Mouse (Mus musculus): ENCODE data around the gene Wdr81.

Wdr81 gene

DNA sequence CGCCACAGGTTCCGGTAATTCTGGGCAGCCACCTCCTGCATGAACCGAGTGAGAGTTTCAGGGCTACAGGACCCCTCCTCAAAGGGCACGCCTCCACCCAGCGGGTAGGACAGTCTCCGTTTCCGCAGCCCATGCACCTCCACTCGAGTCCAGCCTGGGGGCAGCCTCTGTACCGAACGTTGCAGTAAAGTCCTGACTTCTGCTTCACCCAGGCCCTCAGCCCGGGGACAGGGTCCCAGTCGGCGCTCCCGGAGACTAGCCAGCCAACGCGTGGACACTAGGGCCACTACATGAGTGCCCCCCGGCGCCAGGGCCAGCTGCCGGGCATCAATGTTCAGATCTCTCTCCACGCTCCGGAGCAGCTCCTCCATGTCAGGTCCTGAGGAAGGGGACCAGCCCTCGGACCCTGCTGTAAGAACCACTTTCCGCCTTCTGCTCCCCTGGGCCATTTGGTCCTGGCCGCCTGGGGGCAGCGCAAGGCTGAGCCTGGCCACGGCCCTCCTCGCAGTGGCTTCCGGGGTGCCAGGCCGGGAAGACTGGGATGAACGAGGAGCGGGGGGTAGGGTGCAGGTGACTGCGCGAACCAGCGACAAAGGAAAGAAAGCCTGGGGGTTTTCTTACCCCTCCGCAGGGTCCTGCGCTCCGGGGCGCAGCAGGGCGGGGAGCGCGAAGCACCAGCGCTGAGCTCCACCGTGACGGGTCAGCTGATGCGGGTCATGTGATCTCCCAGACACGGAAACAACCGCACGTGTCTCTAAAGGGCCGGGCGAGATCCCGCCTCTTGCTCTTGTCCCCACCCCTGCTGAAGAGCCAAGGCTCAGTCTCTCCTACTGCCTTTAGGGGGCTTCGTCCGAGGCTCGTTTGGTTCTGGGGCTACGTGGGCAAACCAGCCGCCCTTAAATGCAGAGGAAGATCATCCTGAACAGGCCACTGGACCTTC, at the start of gene Wdr81:
Gene Wdr81, minus strand, starts transcription at position 727 of the 940 bp plus-strand sequence.
- in situ Hi-C loops (cut with MseI, MboI), result no loop called here

- in situ Hi-C loops (cut with MseI, MboI), result no loop called here
Measured at GRCm38 (mm10) chr11:75498126-75498525, 43.6 kb upstream of the Wdr81 start.

- in situ Hi-C loops (cut with MseI, MboI), result no loop called here
Measured at GRCm38 (mm10) chr11:75494296-75495049, 40.0 kb upstream of the Wdr81 start.

GRCm38 (mm10) chr11:75487496-75487895, 33.0 kb upstream of the Wdr81 start:
- in situ Hi-C loops (cut with MseI, MboI), result no loop called here

- in situ Hi-C loops (cut with MseI, MboI), result no loop called here
Measured at GRCm38 (mm10) chr11:75486601-75487285, 32.2 kb upstream of the Wdr81 start, which contains the start of gene Prpf8. Gene Prpf8 (plus strand): TSS chr11:75486816.

DNA sequence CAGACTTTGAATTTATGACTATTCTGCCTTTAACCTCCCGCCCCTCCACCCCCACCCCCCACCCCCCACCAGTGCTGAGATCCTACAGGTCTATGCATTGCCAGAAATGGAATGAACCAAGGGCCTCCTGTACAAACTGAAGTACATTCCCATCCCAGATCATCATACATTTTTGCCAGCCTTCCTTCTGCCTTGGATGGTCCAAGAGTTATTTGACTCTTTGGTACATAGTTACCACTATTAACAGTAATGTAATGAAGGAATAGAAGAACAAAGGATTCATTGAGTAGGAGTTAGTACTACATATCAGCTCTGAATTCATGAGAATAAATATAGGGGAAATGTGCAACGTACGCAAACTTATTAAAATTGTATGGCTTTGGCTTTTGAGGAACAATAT, 31.7 kb upstream of the Wdr81 start:
- in situ Hi-C loops (cut with MseI, MboI), result no loop called here

GRCm38 (mm10) chr11:75473376-75473775, 18.9 kb upstream of the Wdr81 start:
- in situ Hi-C loops (cut with MseI, MboI), result no loop called here

DNA sequence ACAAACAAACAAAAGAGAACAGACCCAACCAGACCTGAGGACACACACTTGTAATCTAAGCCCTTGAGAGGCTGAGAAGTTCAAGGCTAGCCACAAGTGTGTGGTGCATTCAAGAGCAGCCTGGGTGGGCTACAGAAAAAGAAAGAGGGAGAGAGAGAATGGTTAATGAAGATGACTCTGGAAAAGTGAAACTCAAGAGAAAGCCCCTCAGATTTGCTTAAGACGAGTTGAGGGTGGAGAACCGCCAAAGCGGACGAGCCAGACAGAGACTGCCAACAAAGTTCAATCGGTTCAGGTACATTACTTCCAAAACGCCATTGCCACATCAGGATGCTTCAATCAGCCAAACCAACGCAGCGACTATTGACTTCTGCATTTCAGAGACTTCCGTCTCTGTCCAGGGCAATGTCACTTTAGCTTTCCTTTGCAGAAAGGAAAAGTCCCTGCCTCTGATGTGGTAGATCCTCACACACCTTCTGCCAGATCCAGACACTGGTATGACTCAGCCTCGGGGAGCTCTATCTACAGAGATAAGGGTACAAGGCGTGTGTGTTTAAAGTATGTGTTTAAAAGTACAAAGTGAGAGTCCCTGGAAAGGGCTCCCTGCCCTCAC, 18.1 kb upstream of the Wdr81 start:
- in situ Hi-C loops (cut with MseI, MboI), result no loop called here

- in situ Hi-C loops (cut with MseI, MboI), result no loop called here
Measured at GRCm38 (mm10) chr11:75470675-75471074, 16.2 kb upstream of the Wdr81 start.

DNA sequence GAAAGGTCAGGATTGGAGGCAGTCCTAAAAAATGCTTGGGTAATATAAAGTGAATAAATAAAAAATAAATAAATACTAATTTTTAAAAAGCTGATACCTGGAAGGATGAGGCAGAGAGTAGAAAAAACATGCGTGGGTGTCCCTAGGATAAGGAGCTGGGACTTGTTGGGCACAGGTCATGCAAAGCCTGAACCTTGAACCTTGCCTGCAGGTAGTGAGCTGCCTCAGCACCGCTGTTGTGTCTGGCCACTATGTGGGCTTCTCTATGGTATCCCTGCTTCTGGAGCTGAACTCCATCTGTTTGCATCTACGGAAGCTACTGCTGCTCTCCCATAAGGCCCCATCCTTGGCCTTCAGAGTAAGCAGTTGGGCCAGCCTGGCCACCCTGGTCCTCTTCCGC, 14.7 kb upstream of the Wdr81 start:
- in situ Hi-C loops (cut with MseI, MboI), result no loop called here

GRCm38 (mm10) chr11:75468410-75468809, 13.9 kb upstream of the Wdr81 start:
- in situ Hi-C loops (cut with MseI, MboI), result no loop called here

- in situ Hi-C loops (cut with MseI, MboI), result no loop called here
Measured at GRCm38 (mm10) chr11:75467512-75468215, 13.1 kb upstream of the Wdr81 start.

DNA sequence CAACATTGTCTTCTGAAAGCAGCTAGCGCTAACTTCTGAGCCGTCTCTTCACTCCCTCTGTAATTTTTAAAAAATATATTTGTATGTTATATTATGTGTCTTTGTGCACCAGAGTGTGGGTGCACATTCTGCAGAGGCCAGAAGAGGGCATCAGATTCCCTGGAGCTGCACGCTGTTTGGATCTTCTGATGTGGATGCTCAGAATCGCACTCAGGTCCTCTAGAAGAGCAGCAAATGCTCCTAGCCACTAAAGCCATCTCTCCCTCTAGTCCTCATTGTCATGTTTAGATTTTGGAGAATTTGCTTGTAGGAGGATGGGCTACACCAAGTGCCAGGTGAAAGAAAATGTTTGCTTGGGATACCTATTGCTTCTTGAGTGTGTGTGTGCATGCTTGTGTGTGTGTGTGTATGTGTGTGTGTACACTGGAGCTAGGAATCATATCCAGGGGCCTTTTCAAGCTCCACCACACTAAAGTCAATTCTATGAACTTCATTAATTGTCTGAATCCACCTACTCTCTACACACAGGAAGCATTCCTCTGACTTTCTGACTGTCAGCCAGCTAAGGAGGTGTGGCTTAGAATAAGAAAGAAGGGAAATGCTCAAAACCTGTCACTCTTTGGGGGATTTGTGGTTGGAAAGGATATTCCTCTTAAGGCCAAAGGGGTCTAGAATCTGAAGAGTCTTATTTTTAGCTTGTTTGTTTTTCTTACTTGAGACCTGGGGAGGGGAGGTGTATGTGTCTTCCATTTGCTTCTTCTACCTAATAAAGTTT, 12.4 kb upstream of the Wdr81 start:
- in situ Hi-C loops (cut with MseI, MboI), result no loop called here

DNA sequence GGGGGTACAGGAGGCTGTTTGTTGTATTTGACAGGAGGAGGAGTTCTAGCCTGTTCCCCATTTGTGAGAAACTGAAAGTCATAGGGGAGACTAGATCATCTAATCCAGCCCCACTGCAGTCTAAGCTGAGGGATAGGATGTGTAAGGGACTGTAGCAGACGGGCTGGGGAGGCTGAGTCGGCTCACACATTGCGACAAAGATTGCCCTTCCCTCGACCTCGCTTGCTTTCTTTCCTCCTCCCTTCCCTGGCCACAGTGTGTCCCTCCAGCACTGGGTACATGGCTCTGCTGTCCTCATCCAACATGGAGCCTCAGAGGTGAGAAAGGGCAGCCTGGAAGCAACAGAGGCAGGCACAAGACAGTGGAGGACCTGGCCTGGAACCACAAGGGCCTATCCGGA, 10.5 kb upstream of the Wdr81 start:
- in situ Hi-C loops (cut with MseI, MboI), result no loop called here

GRCm38 (mm10) chr11:75464417-75464816, 9.9 kb upstream of the Wdr81 start:
- in situ Hi-C loops (cut with MseI, MboI), result no loop called here

DNA sequence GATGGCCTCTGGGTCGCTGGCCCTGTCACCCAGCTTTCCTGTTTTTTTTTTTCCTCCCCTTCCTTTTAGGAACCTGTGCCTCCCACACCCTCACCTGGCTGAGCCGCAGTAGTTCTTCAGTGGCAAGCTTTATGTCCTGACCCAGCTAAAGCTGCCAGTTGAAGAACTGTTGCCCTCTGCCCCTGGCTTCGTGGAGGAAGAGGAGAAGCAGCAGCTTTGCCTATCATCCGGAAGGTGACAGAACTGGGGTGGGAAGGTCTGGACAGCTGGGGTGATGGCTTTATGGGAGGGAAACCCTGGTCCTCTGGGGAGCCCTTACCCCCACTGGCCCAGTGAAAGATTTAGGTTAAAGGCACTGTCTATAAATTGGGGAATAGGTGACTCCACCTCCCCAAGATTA, 9.1 kb upstream of the Wdr81 start:
- in situ Hi-C loops (cut with MseI, MboI), result no loop called here

DNA sequence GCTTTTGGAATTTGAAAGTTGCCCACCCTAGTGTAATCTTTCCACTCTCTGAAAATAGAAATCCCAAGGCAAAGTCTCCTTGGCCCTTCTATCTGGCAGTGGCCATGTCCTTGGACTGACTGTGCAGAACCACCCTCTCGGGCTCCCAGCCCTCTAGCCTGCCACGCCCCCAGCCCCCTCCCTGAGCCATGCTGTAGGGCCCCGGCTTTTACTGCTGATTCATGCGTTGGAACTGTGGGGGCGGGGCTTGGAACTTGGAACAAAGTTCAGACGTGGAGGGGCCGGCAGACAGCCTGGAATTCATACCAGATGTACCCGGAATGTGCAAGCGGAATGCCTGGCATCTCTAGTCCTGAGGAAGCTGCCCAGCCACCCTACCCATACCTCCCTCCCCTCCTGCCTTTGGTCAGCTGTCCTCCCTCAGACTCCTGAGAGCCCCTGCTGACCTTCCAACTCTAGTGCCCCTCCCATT, 8.4 kb upstream of the Wdr81 start:
- in situ Hi-C loops (cut with MseI, MboI), result no loop called here

- in situ Hi-C loops (cut with MseI, MboI), result no loop called here
Measured at GRCm38 (mm10) chr11:75462253-75462783, 7.8 kb upstream of the Wdr81 start.

DNA sequence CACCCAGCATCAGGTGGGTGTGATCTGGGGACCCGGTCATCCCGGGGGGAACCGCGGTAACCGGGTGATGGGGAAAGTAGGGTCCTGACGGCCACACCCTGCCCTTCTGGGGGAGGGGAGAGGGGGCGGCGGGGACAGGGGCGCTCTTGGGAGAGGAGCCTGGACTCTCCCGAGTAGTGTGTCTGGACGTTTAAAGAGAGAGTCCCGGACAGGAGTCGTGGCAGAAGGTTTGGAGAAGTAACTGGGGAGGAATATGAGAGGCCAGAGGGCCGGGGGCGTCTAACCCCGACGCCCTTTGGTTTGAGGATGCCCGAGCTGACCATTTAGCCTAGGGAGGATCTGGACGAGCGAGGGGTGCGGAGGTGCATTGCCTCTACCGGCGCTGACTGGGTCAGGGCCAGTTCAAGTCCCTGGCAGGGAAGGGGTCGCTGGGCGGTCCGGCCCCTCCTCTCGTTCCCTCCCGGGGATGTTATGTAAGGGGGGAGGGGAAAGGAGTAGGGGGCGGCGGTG, 7.3 kb upstream of the Wdr81 start:
- in situ Hi-C loops (cut with MseI, MboI), result no loop called here

Measured in mouse trophoblast stem cell (cell line).